Mouse (Mus musculus) cortical plate, adult 2 months (tissue): ENCODE results near the gene Uhrf1.

ENCODE experiments used
- CTCF ChIP-seq: fragments of 200-500 bp; IDR thresholded peaks from 2 replicates; pipeline ENCODE4 v1.5.1; 2011; ENCODE audit warnings: mild to moderate bottlenecking, control low read depth, low read length; ENCODE audit not compliant: insufficient read depth; ENCODE audit errors: extremely low read depth
- POLR2A ChIP-seq: fragments of 200-500 bp; IDR thresholded peaks from 2 replicates; pipeline ENCODE4 v1.6.1; 2011; ENCODE audit warnings: mild to moderate bottlenecking, low read length, control low read depth; ENCODE audit not compliant: insufficient read depth; ENCODE audit errors: extremely low read depth

DNA sequence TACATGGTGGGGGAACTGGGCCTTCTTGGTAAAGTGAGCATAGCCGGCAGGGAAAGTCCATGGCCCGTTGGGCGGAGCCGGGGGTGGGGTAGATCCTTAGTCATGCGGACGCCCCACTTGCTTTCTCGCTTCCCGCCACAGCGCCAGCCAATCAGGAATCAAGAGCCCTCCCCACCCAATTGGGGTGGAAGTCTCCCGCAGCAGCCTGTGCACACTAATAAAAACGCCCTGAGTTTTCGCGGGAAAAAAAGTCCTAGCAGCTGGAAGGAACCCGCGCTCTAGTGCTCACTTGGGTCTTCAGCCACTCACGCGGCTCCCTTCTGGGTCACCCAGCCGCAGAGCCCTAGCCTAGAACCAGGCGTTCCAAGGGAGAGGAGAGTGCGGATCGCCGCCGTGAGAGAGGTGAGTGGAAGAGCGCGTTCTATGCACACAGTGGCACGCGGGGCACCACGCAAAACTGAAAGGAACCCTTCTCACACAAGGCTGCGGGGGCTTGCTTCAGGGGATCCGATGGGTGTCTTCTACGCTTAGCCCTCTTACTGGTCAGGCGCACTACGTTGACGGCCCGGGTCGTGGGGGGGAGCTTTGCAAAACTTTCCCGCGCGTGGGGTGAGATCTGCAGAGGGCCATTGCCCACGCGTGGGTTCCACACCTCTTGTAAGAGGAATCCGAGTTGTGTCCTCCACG lies at the start of gene Uhrf1:
- TF ChIP-seq CTCF: no peak
- TF ChIP-seq POLR2A: no peak
